Mouse (Mus musculus): ENCODE results near the gene Shd.

- TF ChIP-seq POLR2A (IDR thresholded peaks at IDR 0.05; ENCODE audit: low read depth, low read length) (no peak), CTCF (conservative IDR thresholded peaks at IDR 0.05; ENCODE audit: insufficient read depth, insufficient read length, low read depth, low read length) (no peak)
These were observed 1.2 kb downstream of the Shd start for GRCm38 (mm10) chr17:55971453-55971852.

Measured in kidney, adult 2 months (tissue).